Mouse (Mus musculus) adrenal gland, adult 2 months (tissue): ENCODE results near the gene Retreg3. TPM values are rescaled to one million over a fixed set of nuclear protein-coding genes. Genes with fewer than 3 reads are reported as not detected.

Source experiments
- DNase-seq: peaks from one replicate; pipeline ENCODE4 v3.0.0; 2021
- polyA plus RNA-seq: library from polyadenylated mRNA; depleted of rRNA; stranded (reverse); fragments of >200 nt; gene quantifications from 2 replicates; pipeline ENCODE4 v1.2.3, GENCODE M21; 2012
- total RNA-seq, 2 experiments: library from RNA; stranded (reverse); gene quantifications; 2 replicates each; pipeline ENCODE4 v1.2.3; 2021

Gene Retreg3
- total and polyA plus RNA-seq, 3 experiments: 46.9 to 50.9 (median 50.7) TPM

DNA sequence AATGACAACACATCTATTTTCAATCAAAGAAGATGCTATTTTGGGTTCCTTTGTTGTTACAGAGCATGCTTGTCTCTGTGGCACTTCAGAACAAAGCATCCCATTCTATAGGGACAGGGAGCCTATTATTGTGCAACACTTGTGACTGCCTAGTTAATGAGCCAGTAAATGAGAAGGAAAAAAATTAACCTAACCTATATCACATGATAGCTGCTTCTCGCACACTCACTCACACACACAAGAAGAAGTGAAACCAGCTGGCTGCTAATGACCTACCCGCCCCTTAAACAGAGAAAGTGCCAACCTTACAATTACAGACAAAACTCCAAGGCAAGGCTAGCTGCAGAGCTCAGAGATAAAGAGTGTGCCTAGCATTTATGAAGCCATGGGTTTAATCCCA lies 4.1 kb downstream of the Retreg3 start:
- DNase-seq: no peak

DNA sequence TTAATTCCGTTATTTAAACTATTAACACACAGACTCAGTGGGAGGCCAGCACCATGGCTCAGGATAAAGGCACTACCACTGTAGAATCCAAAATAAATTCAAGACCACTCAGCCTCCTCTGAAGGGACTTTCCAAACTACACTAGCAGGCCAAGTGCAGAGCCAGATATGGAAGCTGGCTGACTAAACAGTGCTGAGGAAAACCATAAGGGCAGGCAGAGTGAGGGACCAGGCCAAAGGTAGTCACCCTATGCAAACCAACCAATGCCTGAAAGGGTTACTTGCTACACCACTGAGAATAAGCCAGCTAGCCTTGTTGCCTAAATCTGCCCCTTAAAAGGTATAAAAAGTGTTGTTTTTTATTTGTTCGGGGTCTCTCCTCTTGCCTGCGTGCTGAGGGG lies 7.5 kb downstream of the Retreg3 start:
- DNase-seq: no peak

DNA sequence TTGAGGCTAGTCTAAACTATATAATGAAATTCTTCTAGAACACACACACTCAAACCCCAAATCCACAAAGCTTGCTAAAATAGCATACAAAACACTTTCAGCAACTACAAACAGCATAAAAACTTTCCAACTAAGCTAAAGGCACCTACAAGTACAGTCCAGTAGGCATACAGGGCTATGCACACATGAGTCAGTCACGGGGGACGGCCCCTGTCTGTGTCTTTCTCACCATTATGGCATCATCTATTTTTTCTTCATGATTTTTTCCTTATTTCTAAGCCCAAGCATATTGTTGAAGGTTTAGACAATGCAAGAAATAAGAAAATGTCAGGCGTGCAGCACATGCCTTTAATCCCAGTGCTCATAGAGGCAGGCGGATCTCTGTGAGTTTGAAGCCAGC lies 8.5 kb downstream of the Retreg3 start:
- DNase-seq: no peak

DNA sequence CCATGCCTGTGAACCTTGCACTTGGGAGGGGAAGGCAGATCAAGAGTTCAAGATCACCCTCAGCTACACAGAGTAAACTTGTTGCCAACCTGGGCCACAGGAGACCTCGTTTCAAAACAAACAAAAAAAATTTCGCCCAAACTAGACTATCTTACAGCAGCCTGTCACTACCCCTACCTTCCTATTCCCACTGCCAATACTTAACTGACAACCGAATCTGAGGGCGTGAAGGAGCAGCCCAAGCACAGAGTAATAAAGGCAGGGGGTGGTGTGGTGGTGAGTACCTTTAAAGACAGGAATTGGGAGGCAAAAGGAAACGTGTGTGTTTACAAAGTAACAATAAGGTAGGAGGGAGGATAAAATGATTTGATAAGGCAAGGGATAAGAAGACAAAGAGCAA lies 9.0 kb downstream of the Retreg3 start:
- no peak for DNase-seq

DNA sequence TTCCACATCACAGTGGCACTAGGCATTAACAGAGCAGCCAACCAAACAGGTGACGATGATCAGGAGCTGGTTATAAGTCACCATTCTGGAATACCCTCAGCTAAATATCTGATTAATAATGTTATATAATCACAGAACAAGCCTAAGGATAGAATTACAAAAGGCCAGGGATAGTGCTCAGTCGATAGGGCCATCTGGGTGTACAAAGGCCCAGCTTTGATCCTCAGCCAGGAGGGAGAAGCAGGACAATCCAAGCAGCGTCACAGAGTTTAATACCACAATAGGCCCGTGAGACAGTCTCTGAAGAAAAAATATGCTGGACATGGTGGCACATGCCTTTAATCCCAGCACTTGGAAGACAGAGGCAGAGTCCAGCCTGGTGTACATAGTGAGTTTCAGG lies 10.3 kb downstream of the Retreg3 start:
- DNase-seq: no peak

DNA sequence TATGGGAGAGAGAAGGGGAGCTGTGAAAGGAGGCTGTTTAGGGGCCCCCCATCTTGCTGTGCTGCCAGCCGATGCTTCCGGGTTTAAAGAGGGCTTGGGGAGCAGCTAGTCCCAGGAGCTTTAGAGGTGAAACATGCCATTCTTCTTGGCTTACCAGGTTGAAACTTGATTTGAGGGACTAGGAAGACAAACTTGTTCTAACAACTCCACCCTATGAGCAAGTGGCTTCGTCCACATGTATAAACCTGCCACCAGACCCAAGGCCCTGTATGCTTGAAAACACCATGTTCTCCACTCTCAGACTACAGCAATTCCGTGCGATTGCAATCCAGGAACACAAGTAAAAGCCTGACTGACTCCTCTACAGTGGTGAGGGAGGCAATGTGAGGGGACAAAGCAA lies 16.7 kb downstream of the Retreg3 start:
- no peak for DNase-seq

DNA sequence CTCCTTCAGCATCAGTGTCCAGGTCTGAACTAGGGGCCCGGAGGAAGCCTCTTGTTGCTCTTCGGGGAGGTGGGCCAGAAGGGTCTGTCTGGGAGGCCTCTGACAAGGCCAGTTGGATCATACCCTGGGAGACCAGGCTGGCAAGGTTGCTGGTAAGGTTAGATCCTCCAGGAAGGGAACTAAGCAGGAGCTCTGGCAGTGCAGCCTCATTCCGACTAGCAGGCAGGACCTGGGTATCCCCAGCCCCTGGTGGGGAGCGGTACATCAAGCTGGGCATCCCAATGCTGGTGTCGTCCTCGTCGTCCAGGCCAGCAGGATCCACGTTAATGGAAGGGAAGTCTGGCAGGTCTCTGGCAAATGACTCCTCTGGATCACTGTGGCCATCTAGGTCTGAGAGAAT lies 21.5 kb downstream of the Retreg3 start:
- no peak for DNase-seq

DNA sequence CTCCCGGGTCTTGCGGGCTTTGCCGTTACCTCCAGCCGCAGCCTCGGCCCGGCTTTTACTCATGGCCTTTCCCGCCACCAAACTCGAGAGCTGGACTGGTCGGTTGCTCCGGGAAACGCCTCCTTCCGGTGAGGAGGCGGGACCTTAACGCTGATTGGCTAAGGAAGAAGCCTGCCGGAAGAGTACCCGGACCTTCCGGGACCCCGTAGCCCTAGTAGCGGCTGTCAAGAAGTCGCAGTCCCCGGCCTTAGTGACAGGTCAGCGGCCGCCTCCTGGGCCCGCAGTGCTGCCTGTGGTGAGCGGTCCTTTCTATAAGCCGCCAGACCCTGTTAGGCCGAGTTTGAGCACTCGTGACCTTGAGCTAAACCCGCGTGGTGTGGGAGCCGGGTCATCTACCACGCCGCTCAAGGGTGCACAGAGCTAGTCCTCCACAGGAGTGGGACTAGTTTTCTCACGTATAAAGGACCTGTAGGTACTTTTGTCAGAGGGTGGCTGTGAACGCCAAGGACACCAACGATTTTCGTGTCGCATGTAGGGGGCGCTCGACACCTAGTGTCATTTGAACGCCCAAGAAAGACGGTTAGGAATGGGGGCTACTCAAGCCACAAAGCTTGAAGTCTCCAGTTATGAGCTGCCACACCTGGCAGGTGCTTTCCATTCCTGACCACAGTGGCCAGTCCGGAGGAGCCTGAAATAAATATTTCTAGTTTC lies 24.2 kb downstream of the Retreg3 start, which contains the start of gene Psmc3ip:
Psmc3ip (minus strand) TSS at position 123 of the 711 bp plus-strand sequence.
- peak; percentile 97 for DNase-seq

DNA sequence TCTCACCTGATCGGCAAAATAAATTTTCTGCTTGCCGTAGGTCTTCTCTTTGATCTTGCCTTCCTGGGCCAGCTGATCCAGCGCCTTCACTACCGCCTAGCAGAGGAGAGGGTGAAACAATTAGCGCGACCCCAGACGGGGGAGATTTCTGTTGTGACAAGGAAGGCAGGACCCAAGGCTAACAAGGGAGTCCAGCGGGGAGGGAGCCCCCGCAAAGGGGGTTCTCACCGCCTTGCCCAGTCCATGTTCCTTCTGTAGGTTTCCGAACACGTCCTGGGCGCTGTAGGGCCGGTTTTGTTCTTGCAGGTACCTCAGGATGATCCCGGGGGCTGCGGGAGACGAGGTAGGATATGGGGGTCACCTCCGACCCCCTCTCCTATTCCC lies 24.8 kb downstream of the Retreg3 start:
- DNase-seq: no peak

DNA sequence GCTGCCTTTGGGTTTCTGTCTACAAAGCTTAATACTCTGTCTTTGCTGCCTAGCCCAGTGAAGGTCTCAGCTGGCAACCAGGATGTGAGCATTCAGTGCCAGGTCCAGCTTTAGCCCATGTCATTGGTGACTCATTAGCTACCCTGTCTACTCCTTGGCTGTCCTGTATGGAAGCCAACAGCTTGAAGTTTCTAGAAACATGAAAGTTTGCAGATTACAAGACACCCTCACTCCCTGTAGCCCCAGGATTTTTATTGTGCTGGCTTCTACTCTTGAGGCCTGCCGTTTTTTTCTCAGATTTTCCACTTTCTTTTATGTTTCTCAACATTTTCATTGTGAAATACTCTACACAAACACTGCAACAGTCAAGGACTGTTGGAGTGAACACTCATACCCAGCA lies 29.8 kb downstream of the Retreg3 start:
- DNase-seq: peak; percentile 70

DNA sequence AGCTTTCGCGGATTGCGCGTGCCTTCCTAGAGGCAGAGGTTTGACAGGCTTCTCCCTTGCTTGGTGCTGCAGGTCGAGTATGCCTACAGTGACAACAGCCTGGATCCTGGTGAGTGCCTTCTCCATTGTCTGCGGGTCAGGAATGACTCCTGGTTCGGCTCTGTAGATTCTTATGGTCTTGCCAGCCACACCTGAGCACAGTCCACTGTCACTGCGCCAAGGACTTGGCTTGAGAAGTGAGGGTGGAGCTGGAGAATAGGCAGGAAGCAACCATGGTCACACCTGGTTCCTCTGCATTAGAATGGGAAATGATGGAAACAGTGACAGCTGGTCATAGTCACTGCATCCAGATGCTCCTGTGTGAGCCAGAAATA lies 32.0 kb downstream of the Retreg3 start:
- DNase-seq: no peak

DNA sequence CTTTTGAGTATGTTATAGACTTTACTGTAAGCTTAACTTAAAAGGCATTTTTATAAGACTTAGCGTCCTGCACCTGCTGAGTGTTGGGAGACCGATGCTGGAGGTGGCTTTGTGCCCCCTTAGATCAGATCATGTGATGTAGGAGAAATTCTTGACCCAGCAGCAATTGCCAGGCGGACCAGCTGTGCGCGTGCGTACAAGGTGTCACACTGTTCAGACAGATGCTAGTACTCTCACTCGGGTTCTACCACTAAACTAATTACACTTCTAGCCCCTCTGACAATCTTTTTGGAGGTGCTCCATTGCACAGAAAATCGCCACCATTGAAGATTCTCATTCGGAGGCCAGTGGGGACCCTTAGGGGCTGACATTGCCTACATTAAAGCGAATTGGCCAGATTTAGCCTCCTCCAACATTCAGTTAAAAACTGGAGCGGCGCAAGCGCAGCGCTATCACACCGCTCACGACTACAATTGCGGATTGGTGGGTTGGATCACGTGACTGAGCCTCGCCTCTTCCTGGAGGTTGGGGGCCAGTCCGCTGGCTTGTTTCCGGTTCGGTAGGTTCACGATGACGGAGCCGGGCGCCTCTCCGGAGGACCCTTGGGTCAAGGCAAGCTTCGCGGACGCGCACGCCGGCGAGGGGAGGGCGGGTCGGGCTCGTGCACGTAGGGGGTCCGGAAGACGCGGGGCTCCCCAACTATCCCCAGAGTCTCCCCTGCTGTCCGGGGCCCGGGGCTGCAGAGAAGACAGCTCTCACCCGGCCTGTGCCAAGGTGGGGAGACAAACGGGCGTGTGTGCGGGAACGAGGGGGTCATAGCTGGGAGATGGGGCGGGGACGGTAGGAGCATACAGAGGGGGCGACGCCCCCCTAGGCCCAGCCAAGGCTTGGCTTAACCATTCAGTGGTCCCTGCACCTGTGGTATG lies 32.7 kb downstream of the Retreg3 start, which contains the start of gene Mlx:
Mlx (plus strand) TSS at position 522 of the 926 bp plus-strand sequence.
- DNase-seq: peak; percentile 94

DNA sequence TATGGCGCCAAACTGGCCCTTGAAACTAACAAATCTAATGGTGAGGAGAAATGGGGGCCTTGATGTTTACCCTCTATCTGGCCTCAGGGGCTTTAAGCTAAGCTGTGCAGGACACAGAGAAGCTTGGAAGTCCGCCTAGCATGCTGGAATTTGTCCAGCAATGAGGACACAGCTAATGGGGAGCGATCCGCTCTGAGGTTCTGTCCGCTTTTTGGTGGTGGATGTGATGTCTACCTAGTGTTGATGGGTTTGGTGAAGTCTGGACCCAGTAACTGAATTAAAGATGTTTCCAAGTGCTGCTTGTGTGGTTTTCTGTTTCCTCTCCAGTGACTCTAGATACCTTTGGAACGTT lies 33.4 kb downstream of the Retreg3 start:
- DNase-seq: peak; percentile 25

DNA sequence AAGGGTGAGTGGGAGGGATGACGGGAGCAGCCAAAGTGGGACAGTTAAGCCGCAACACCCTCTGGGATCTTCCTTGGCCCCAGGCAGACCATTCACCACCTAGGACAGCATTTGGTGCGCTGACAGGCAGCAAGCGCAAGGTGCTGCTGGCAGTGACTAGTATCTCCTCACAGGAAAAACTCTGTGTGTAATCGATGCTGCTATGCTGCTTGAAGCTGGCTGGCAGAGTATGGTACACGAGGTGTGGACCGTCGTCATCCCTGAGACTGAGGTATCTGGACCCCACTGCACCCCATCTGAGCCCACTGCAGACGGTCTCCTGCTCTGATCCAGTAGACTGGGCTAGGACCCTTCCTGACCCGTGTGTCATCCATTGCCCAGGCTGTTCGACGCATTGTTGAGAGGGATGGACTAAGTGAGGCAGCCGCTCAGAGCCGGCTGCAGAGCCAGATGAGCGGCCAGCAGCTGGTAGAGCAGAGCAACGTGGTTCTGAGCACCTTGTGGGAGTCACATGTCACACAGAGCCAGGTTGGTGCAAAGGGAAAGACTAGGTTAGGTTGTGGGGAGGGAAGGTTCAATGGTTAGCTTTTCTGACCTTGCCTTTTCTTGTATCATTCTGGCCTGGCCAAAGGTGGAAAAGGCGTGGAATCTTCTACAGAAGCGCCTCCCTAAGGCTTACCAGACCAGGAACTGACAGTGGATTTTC lies 33.9 kb downstream of the Retreg3 start:
- peak; percentile 8 for DNase-seq

DNA sequence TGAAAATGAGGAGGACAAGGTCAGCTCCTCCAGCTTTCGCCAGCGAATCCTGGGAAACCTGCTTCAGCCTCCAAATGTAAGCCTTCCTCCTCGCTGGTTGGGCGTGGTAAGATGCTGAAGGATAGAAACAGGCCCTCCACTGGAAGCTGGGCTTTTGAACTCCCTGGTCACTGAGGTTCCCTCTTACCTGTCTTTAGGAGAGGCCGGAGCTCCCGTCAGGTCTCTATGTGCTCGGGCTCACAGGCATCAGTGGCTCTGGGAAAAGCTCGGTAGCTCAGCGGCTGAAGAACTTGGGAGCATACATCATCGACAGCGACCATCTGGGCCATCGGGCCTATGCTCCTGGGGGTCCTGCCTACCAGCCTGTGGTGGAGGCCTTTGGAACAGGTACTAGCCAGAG lies 34.9 kb downstream of the Retreg3 start:
- DNase-seq: no peak

DNA sequence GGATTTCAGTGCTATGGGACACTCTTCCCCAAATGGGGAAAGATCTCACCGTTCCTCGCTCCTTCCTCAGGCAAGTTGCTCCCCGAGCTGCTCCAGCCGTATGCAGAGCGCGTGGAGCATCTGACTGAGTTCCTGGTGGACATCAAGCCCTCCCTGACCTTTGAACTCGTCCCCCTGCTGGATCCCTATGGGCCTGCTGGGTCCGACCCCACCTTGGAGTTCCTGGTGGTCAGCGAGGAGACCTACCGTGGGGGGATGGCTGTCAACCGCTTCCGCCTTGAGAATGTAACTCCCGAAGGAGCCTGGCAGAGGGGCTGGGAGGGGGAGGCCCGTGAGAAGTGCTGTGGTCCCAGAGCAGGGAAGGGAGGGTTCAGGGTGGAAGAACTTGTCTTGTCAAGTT lies 35.4 kb downstream of the Retreg3 start:
- no peak for DNase-seq

DNA sequence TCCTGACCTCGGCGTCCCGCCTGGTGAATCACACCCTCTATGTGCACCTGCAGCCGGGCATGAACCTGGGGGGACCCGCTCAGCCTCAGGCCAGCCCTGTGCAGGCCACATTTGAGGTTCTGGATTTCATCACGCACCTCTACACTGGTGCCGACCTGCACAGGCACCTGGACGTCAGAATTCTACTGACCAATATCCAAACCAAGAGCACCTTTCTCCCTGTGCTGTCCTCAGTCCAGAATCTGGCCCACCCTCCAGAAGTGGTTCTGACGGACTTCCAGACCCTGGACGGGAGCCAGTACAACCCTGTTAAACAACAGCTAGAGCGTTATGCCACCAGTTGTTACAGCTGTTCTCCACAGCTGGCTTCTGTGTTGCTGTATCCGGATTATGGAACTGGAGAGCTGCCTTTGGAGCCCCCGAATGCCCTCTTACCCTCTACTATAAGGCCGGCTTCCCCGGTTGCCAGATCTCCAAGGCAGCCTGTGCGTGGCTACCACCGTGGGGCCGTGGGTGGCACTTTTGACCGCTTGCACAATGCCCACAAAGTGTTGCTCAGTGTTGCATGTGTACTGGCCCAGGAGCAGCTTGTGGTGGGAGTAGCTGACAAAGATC lies 36.5 kb downstream of the Retreg3 start:
- DNase-seq: peak; percentile 67

DNA sequence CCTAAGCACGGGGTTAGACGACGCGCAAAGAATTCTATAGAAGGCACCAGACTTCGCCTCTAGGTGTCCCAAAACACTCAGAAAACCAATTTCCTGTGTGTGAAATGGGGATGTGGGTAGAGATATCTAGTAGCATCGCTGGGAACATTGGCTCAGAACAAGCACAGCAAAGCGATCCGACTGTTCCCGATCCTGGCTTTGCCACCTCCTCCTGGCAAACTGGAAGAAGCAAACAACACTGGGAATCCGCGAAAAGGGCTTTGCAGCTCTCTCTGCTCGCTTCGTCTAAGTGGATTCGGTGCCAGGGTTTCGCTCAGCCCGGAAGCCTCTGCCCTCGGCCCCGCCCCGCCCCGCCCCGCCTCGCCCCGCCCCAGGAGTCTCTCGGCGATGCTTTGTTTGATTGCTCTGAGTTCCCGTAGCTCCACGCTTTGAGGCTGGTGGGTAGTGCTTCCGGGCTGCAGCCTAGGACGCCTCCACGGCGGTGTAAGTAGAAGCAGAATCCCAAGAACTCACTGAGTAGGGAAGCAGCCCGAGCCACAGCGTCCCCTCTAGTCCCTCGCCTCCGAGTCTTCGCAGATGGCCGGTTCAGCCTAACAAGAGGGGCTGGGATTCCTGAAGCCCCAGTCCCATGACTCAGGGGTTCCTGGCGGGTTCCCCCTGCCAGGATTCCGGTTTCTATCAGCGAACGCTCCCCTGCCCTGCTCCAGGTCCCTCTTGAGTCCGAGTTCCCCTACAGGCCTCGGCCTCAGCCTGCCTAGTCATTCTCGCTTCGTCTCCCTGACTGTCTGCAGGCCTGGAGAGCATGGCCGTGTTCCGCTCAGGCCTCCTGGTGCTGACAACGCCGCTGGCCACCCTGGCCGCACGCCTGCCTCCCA lies 37.2 kb downstream of the Retreg3 start, which contains the start of gene Coasy:
Coasy (plus strand) TSS at position 358 of the 875 bp plus-strand sequence.
- peak; percentile 92 for DNase-seq

DNA sequence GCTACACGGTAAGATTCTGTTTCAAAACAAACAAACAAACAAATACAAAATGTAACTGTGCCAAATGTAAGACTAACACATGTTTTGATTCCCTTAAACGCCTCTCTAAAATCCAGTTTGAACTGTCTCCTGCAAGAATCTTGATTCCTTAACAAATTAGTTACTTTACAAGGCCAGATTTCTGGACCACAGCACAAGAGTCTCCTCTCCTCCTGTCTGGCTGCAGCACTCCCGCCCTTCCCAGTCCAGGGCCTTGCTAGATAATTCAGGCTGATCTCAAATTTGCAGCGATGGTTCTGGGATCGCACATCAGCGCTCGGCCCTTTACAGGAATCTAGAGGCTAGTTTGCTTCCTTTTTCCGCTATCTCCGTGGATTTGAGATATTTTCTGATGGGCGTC lies 38.0 kb downstream of the Retreg3 start:
- DNase-seq: no peak

DNA sequence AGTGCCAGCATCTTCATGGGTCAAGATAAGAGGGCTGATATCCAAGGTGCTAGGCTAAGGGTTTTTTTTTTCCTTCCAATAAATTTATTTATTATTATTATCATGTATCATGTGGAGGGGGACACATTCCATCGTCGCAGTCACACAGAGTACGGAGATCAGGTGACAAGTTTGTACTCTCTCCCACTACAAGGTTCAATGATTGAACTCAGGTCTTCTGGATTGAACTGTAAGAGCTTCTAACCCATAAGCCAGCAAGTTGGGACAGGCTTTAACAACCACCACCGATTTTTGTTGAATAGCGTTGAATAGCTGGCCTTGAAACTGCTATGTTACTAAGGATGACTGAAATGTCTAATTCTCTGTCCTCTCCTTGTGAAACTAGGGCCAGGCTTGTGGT lies 39.3 kb downstream of the Retreg3 start:
- DNase-seq: no peak

DNA sequence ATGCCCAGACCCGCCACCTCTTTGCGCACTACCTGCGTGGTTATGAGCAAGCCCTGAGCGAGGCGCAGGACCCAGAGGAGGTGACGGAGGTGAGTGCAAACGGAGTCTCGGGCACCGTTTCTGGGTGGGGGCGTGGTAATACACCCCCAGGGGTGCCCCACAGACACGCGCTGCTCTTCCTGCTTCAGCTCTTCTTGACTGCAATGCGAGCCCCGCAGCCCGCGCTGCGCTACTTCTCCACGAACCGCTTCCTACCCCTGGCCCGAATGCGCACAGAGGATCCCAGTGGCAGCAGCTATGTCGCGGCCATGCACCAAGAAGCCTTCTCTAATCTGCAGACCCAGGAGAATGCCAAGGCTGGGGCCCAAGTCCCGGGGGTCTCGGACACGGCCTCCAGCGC lies 39.9 kb downstream of the Retreg3 start:
- DNase-seq: no peak
